Mouse (Mus musculus): Measurements from ENCODE around the gene Olfr212.
"Not testable (repeated sequence)": the region's sequence is repeated elsewhere in the genome, so short reads cannot be mapped to it uniquely, and the experiment has no call there.

The Olfr212 gene

DNA sequence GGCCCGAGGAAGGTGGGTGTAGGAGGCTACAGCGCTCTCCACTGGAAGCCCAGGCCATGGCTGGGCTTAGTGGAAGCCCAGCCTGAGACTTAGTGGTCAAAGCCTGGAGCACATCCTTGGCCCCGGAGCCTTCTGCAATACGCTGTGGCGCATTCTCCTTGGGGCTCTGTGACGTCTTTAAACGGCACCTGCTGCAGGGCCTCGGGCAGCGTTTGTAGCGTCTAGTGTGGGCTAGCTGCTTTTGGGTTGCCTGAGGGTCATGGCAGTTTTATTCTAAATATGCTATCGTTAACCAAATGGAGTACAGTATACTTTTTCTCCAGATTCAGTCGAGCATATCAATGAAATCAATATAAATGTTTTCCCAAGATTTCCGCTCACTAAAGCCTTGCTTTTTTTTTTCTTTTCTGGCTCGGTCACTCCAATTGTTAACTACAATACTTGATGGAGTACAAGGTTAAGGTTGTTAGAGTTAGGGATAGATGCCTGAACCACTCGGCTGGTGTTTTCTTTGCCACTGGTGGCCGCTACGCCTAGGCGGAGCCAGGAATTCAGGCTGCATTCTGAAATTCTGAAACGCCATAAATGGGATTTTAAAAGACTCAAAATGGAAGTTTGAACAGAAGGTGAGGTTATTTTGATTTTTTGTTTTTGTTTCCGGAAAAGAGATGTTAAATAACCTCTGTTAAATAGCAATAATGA, at the start of gene Olfr212:
Gene Olfr212, plus strand, starts transcription at position 215 of the 702 bp plus-strand sequence.
- not testable (repeated sequence) for DNase-seq

DNA sequence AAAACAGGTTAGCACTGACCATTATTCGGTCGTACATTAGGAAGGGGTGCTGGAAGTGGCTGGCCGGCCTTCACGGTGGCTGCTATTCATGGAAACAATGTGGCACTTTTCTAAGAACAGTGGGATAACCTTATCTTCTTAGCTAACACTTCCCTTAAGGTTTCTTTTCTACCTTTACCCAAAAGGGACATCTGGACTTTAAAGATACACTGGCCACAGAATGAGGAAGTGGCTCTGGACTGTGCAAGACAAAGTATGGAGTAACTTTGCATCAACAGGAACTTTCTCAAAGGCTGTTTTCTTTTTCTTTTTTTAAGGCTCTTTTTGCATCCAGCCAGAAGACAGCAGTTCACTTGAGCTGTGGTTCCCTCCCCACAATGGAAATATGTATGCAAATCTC, 47.6 kb upstream of the Olfr212 start:
- no peak for DNase-seq

DNA sequence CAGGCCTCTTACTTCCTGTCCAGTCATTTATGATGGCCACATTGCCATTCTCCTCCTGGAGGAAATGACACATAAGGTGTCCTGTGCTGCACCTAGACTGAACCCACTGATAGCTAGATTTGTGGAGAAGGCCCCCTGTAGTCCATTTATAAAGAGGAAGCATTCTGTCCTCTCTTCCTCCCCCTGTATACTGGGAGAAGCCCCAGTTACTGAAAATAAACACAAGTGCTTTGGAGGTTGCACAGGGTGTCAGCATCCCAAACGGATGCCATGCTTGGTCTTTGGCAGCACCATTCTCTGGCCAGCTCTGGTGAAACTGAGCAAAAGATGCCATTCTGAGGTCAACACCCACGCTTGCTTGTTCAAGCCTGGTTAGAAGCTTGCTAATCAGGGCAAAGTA, 47.1 kb upstream of the Olfr212 start:
- DNase-seq, result no peak

DNA sequence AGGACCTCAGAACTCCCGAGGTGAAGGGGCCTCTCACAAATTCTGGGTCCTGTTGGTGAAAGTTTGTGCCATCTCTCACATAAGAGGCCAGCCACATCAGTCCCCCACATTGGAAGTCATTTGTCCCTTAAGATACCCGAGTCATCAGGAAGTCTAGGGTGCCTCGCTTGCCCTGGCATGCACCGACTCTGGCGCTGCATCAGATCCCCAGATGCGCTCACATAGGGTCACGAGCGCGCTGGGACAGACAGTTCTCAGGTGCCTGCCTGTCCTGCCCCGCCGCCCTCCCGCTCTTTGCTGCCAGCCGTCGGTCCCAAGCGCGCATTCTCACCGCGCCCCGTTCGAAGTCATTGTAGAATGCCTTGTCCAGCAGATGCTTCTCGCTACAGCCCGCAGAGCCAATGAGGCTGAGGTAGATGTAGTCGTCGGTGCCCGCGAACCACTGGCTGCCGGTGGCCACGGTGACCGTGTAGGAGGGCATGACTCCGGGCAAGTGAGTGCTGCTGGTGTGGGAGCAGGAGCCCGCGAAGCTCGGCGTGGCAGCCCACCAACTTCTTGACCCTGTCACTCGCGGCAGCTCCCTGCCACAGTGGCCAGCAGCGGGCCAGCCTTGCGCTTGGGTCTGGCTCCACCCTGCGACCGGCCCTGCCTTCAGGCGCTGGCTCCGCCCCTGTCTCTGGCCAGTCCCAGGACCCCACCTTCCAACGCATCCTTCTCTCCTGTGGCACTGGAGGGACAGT, 45.6 kb upstream of the Olfr212 start, which contains the start of gene Alox5:
Gene Alox5, minus strand, starts transcription at position 635 of the 740 bp plus-strand sequence.
- no peak for DNase-seq

DNA sequence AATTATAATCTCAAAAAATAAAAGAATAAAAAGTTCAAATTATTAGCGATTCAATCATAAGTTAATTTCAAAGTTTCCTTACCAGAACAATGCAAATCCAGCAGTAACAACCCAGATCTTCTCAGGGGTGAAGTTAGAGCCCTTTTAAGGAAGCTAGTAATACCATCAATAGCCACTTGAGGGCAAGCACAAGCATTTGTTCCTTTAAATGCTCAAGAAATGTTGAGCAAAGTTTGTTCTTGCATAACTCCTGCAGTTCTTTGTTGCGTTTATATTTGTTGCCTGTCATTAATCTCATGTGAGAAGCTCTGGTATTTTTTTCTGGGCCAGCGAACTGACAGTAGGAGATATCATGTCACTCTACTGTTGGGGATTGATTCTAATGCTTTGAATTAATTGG, 38.2 kb upstream of the Olfr212 start:
- no peak for DNase-seq

DNA sequence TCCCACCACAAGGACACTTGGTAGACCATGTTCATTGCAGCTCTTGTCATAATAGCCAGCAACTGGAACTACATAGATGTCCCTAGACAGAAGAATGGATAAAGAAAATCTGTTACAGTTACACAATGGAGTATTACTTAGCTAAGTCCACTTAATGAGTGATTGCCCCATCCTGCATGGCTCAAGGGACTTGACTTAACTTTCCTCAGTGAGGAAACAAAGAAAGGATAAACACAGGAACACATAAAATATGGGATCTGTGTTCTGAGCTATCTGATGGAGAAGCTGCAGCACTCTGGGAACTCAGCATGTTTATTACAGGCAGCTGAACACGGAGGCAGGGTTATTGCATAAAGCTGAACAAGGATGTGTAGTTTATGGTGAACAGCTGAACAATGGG, 21.2 kb upstream of the Olfr212 start:
- no peak for DNase-seq

DNA sequence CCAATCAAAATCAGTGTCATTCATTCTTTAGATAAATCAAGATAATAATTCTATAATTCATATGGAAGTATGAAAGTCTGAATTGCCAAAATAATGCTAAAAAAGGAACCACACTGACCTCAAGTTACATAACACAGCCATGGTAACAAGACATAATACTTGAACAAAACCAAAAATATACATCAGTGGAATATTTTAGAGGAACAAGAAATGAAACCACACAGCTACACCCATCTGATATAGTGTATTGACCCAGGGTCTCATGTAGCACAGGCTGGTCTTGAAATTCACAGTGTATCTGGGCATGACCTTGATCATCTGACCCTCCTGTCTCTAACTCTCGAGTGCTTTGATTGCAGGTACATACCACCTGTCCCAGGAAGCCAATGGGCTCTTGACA, 19.5 kb upstream of the Olfr212 start:
- DNase-seq, result no peak

DNA sequence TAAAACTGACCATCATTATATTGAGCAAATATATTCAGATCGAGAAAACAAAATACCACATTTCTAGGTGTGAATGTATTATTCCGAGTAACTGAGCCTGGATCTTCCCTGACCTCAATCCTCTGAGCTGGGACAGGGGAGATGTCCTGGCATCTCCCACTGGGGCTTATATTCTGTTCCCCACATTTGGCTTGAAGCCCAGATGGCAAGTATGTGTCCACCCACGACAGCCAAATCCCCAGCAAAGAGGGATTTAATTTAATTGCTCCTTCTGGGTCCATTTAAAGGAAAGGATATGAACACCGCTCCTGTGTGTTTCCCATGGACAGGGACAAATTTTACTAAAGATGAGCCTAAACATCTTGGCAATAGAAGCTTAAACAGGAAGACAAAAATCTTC, 17.5 kb upstream of the Olfr212 start, which contains the start of gene Olfr211:
Gene Olfr211, plus strand, starts transcription at position 301 of the 400 bp plus-strand sequence.
- DNase-seq, result no peak

DNA sequence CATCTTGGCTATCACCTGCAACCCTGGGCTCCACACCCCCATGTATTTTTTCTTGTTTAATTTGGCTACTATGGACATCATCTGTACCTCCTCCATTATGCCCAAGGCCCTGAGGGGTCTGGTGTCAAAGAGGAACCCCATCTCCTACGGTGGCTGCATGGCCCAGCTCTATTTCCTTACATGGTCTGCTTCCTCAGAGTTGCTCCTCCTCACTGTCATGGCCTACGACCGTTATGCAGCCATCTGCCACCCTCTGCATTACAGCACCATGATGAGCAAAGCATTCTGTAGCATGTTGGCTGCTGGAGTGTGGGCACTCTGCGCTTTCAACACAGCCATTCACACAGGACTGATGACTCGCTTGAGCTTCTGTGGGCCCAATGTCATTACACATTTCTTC, 12.6 kb upstream of the Olfr212 start:
- DNase-seq, result no peak

DNA sequence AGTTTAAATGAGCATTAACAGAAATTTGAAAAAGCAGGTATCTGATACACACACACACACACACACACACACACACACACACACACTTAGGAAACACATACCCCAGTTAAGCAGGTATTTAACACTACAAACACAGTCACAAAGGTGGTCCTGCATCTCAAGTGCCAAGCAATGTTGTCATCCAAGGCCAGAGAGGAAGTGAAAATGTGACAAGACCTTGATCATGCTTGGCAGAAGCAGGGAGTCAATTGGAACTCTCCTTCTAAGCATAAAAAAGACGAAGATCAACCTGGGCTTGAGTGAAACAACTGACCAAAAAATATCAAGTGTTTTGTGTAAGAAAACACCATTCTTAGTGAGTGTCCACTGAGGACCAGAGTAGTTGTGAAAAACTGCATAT, 10.4 kb upstream of the Olfr212 start:
- no peak for DNase-seq

DNA sequence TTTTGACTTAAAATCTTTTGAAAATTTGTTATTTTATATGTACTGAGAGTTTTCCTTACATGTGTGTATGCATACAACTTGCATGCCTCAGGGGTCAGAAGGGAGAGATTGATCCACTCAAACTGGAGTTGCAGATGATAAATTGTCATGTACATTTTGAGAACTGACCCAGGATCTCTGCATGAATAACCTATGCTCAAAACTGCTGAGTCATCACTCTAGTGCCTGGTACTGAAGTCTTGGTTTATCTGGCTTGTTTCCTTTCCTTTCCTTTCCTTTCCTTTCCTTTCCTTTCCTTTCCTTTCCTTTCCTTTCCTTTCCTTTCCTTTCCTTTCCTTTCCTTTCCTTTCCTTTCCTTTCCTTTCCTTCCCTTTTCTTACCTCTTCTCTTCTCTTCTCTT, 8.5 kb downstream of the Olfr212 start:
- DNase-seq, result no peak

DNA sequence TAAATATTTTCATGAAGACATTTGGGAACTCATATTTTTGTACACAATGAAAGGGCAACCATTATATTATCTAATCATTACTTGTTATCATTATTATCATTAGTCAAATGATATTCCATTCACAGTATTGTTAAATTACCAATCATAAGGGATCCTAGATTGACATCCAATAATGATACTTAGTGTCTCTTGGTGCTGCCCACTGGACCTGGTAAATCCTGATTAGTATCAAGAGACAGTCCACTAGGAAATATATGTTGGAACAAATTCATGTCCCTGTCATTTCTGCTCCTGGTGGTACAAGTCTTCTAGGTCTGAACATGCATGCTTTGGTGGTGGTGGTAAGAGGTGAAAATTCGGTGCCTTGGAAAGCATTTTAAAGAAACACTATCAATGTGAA, 31.8 kb downstream of the Olfr212 start, which contains the start of gene Olfr213:
Gene Olfr213, plus strand, starts transcription at position 301 of the 400 bp plus-strand sequence.
- DNase-seq, result no peak

DNA sequence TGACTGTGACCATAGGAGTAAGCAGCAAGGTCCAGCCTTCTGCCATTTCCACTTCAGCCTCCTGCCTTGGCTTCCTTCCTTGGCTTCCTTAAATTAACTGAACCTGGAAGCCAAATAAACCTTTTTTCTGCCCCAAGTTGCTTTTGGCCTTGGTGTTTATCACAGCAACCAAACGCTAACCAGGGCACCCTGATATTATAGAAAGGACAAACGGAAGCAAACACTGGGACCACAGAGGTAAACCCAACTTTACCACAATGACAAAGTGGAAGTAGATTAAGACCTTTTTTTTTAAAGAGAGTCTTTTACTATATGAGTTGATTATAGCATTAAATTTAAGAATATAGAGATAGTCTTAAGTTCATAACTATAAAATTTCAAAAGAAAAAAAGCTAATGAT, 36.2 kb downstream of the Olfr212 start:
- DNase-seq, result no peak

DNA sequence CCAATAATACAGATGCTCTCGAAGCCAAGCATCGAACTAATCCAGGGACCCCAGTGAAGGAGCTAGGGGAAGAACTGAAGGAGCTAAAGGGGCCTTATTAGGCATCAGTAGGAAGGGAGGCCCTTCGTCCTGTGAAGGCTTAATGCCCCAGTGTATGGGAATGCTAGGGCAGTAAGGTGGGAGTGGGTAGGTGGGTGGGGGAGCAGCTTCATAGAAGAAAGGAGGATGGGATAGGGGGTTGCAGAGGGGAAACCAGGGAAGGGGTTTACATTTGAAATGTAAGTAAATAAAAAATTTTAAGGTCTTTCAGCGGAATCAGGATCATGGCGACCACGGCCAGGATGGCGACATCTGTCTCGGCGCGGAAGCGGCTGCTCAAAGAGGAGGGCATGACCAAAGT, 44.5 kb downstream of the Olfr212 start, which contains the start of gene Gm5580:
Gene Gm5580, plus strand, starts transcription at position 301 of the 400 bp plus-strand sequence.
- DNase-seq, result not testable (repeated sequence)

DNA sequence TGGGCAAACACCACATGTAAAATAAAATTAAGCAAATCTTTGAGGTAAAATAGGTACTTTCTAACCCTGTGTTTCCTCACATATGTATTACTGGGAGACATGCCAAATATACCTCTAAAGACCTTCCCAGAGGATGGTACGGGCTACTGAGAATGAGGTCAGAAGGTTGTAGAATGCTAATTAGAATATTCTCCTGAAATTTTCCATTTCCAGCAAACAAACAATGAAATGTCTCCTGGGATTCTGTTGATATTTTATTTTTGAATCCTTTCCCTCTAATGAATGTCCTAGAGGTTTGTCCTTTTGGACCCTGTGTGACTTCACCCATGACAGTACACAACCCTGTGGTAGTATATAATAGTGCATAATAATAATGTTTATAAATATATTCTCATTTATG, 47.6 kb downstream of the Olfr212 start, which contains the start of gene Olfr214:
Gene Olfr214, plus strand, starts transcription at position 301 of the 400 bp plus-strand sequence.
- no peak for DNase-seq

DNA sequence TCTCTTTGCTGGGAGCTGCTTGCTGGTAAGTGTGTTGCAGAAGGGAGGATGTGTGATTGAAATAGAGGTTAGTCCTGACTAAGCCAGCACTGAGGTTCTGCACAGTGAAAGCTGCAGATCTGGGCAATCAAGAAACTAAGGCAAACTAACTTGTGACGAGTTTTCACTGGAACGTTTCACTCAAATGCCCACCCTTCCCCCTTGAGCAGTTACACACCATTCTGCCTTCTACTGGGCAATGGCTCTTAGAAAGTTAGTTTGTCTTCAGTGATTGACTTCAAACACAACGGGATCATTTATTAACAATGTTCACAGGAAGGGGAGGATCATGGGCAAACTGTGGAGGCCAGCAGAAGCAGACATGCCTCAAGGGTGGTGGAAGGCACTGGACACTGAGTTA, 48.6 kb downstream of the Olfr212 start:
- no peak for DNase-seq

Measured in kidney, adult 18-20 months (tissue).